Mouse (Mus musculus): ENCODE measurements at regions not wholly inside any gene's neighbourhood (a gene's known extent, or its start where the extent isn't known, plus 50 kb on each side); places are given as distances from the start of the nearest gene placed in this dataset.

DNA sequence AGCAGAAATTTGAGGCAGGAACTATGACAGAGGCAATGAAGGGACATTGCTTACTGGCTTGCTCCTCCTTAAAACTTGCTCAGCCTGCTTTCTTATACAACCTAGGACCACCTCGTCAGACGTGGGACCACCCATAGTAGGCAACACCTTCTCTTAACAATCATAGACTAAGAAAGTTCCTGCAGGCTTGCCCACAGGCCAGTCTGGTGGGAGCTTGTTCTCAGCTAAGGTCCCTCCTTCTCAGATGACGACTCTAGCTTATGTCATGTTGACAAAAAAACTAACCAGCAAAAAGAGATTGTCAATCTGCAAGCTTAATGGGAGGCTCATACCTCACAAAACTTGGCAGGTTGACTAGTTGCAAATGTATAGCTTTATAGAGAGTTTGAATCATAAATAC lies 56.5 kb upstream of the Lsm6 start:
- Histone ChIP-seq H3K36me3 (replicated peaks in 1 of 2; ENCODE audit: control insufficient read depth in 1 of 2, insufficient read depth in 1 of 2, low read length in 1 of 2) (no peaks in the 10 kb centered on the region), H3K27me3 (replicated peaks) (no peaks in the 10 kb centered on the region), H3K27ac (ENCODE audit: insufficient read depth, low read depth) (no peak overlapping the region), H3K4me2 (ENCODE audit: insufficient read depth, low read depth, poor library complexity, severe bottlenecking) (no peak overlapping the region), H3K9ac (ENCODE audit: insufficient read depth, low read depth) (no peak overlapping the region), H3K4me1 (ENCODE audit: control insufficient read depth in 1 of 2, insufficient read depth in 2 of 2) (peaks cover 9 to 11% of the 10 kb centered on the region in 2 experiments; a peak in 3 of 4 replicates), H3K79me2 (replicated peaks; ENCODE audit: control insufficient read depth, extremely low read depth, insufficient read depth, poor library complexity, severe bottlenecking) (no peaks in the 10 kb centered on the region), H3K4me3 (replicated peaks in 1 of 3; ENCODE audit: low read depth in 2 of 3, low read length in 2 of 3, poor library complexity in 1 of 3) (no peak overlapping the region), H3K9me3 (replicated peaks; ENCODE audit: low read length) (no peaks in the 10 kb centered on the region)
- dilution Hi-C loops (cut with MboI; ENCODE audit: extremely low pct_ligation_motif_present, extremely low pct_unique_long_range_greater_than_20kb, low sequenced_read_pairs) (no loop called here), in situ Hi-C loops (cut with MboI; ENCODE audit: low pct_ligation_motif_present, low pct_unique_long_range_greater_than_20kb, low sequenced_read_pairs) (no loop called here)
- TF ChIP-seq MAZ (IDR thresholded peaks at IDR 0.05; ENCODE audit: low read depth, low read length) (no peak), CHD2 (IDR thresholded peaks at IDR 0.05; ENCODE audit: low read length) (no peak), RAD21 (IDR thresholded peaks at IDR 0.05; ENCODE audit: low read depth, low read length) (no peak)
- no peak for DNase-seq (ENCODE audit: extremely low read depth)

DNA sequence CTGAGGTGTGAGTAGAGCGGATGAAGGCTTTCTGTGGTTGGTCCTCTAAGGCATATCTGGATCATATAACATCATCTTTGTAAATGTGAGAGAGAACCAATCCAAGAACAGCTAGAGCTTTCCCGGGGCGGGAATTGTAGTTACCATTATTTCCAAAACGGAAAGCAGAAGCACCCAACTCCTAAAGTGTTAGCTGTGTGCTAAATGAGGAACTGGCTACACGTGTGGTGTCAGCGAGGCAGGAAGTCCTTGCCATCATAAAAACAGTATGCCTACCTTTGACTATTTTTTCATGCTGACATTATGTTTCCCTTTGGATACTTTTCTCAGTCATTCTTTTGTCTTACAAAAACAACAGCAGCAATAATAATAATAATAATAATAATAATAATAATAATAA lies 68.8 kb upstream of the Lsm6 start:
- Histone ChIP-seq H3K4me2 (ENCODE audit: insufficient read depth, low read depth, poor library complexity, severe bottlenecking) (no peak overlapping the region), H3K79me2 (replicated peaks; ENCODE audit: control insufficient read depth, extremely low read depth, insufficient read depth, poor library complexity, severe bottlenecking) (no peaks in the 10 kb centered on the region), H3K36me3 (replicated peaks in 1 of 2; ENCODE audit: control insufficient read depth in 1 of 2, insufficient read depth in 1 of 2, low read length in 1 of 2) (no peaks in the 10 kb centered on the region), H3K4me1 (ENCODE audit: control insufficient read depth in 1 of 2, insufficient read depth in 2 of 2) (peaks cover 0 to 7% of the 10 kb centered on the region in 2 experiments; a peak in 2 of 4 replicates), H3K9ac (ENCODE audit: insufficient read depth, low read depth) (no peak overlapping the region), H3K9me3 (replicated peaks; ENCODE audit: low read length) (no peaks in the 10 kb centered on the region), H3K27me3 (replicated peaks) (no peaks in the 10 kb centered on the region), H3K27ac (ENCODE audit: insufficient read depth, low read depth) (no peak overlapping the region), H3K4me3 (replicated peaks in 1 of 3; ENCODE audit: low read depth in 2 of 3, low read length in 2 of 3, poor library complexity in 1 of 3) (no peak overlapping the region)
- TF ChIP-seq RCOR1 (conservative IDR thresholded peaks at IDR 0.05; ENCODE audit: low read depth, low read length) (no peak), CHD1 (IDR thresholded peaks at IDR 0.05; ENCODE audit: low read depth, low read length) (no peak), BHLHE40 (IDR thresholded peaks at IDR 0.05; ENCODE audit: low read depth, low read length) (peak; percentile 65), ELF1 (IDR thresholded peaks at IDR 0.05; ENCODE audit: low read depth, low read length) (0 out of 2 replicates have a peak, but pooled peaks have one; percentile 25), MAX (IDR thresholded peaks at IDR 0.05; ENCODE audit: low read length) (peak; percentile 54)
- in situ Hi-C loops (cut with MboI; ENCODE audit: low pct_ligation_motif_present, low pct_unique_long_range_greater_than_20kb, low sequenced_read_pairs) = no loop called here
- dilution Hi-C loops (cut with MboI; ENCODE audit: extremely low pct_ligation_motif_present, extremely low pct_unique_long_range_greater_than_20kb, low sequenced_read_pairs) = no loop called here
- DNase-seq (ENCODE audit: extremely low read depth) = peak; percentile 43

DNA sequence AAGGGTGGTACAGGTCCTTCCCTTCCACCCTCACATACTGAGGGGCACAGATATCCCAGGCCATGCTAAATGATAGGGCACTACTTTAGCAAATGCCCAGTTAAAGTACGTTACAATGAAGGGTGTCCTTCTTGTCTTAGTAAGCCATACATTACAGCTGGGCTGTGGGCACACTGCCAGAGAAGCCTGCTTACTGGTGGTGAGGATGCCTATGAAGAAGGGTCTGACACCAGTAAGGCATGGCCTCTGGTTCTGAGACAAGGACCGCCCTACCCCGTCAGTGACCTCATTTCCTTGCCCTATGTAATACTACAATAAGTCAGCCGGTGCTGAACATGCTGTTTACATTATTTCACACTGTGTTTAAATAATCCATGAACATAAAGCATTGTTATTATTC lies 69.6 kb upstream of the Lsm6 start:
- dilution Hi-C loops (cut with MboI; ENCODE audit: extremely low pct_ligation_motif_present, extremely low pct_unique_long_range_greater_than_20kb, low sequenced_read_pairs) = no loop called here
- H3K27me3 ChIP-seq (replicated peaks) = no peaks in the 10 kb centered on the region
- no peak overlapping the region for H3K4me3 ChIP-seq (replicated peaks in 1 of 3; ENCODE audit: low read depth in 2 of 3, low read length in 2 of 3, poor library complexity in 1 of 3)
- in situ Hi-C loops (cut with MboI; ENCODE audit: low pct_ligation_motif_present, low pct_unique_long_range_greater_than_20kb, low sequenced_read_pairs) = no loop called here
- H3K9me3 ChIP-seq (replicated peaks; ENCODE audit: low read length) = no peaks in the 10 kb centered on the region
- H3K4me2 ChIP-seq (ENCODE audit: insufficient read depth, low read depth, poor library complexity, severe bottlenecking) = no peak overlapping the region
- no peak for DNase-seq (ENCODE audit: extremely low read depth)
- TF ChIP-seq JUND (conservative IDR thresholded peaks at IDR 0.05; ENCODE audit: low read depth, low read length) = no peak
- TF ChIP-seq TBP (conservative IDR thresholded peaks at IDR 0.05; ENCODE audit: low read depth, low read length) = no peak
- TF ChIP-seq NRF1 (IDR thresholded peaks at IDR 0.05; ENCODE audit: low read depth, low read length) = no peak
- no peak for TF ChIP-seq IRF4 (IDR thresholded peaks at IDR 0.05; ENCODE audit: low read depth, low read length)
- no peak for TF ChIP-seq HCFC1 (IDR thresholded peaks at IDR 0.05; ENCODE audit: low read depth, low read length)
- no peak for TF ChIP-seq MAZ (IDR thresholded peaks at IDR 0.05; ENCODE audit: low read depth, low read length)
- TF ChIP-seq SMC3 (IDR thresholded peaks at IDR 0.05; ENCODE audit: low read depth, low read length) = no peak
- TF ChIP-seq JUN (IDR thresholded peaks at IDR 0.05; ENCODE audit: insufficient read depth, low read depth, low read length) = no peak
- no peak for TF ChIP-seq GABPA (IDR thresholded peaks at IDR 0.05; ENCODE audit: insufficient replicate concordance, low read depth, low read length)
- no peak for TF ChIP-seq MEF2A (IDR thresholded peaks at IDR 0.05; ENCODE audit: borderline replicate concordance, low read depth, low read length)
- no peak for TF ChIP-seq USF1 (IDR thresholded peaks at IDR 0.05; ENCODE audit: low read depth, low read length)
- no peak for TF ChIP-seq UBTF (IDR thresholded peaks at IDR 0.05; ENCODE audit: low read depth, low read length)
- H3K4me1 ChIP-seq (ENCODE audit: control insufficient read depth in 1 of 2, insufficient read depth in 2 of 2) = peaks cover 0 to 7% of the 10 kb centered on the region in 2 experiments; a peak in 2 of 4 replicates
- H3K79me2 ChIP-seq (replicated peaks; ENCODE audit: control insufficient read depth, extremely low read depth, insufficient read depth, poor library complexity, severe bottlenecking) = no peaks in the 10 kb centered on the region
- H3K27ac ChIP-seq (ENCODE audit: insufficient read depth, low read depth) = no peak overlapping the region
- H3K36me3 ChIP-seq (replicated peaks in 1 of 2; ENCODE audit: control insufficient read depth in 1 of 2, insufficient read depth in 1 of 2, low read length in 1 of 2) = no peaks in the 10 kb centered on the region
- no peak overlapping the region for H3K9ac ChIP-seq (ENCODE audit: insufficient read depth, low read depth)
